Mouse (Mus musculus) induced T-regulatory cell, adult 2 months (primary cell): ENCODE measurements at regions not wholly inside any gene's neighbourhood (a gene's known extent, or its start where the extent isn't known, plus 50 kb on each side); places are given as distances from the start of the nearest gene placed in this dataset.

ENCODE experiments used
- DNase-seq: peaks from one replicate; pipeline ENCODE4 v3.0.0-alpha.2; 2012; ENCODE audit warnings: low read depth

DNA sequence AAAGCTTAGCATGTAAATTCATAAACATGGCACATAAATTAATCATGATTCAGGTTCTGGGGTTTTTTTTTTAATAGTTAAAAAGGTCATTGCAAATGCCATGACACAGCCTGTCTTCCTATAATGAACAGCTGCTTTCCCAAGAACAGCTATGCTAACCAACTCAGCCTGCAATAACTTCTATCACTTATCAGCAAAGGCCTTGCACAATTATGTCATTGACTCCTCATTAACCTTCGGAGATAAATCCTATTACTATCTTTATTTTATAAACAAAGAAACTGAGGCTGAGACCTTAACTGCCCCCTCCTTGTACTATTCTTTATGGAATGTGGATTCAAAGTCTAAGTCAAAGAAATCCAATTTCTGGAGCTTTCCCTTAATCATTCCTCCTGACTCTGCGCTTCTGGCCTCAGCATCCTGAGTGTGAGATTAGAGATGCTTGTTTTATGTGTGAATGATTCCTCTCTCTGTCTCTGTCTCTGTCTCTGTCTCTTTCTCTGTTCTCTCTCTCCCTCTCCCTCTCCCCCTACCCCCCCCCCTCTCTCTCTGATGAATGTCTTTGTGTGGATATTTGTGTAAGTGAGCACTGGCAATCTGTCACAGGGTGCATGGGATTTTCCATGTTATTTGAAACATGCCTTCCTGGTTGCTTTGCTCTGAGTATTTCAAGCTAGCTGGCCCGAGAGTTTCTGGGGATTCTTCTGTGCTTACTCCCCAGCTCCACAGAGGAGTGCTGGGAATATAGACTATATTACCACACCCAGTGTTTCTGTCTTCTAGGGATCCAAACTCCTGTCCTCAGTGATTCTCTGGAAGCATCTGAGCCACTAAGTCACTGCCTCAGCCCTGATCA is 243.1 kb upstream of the Il12b start:
- no peak for DNase-seq

DNA sequence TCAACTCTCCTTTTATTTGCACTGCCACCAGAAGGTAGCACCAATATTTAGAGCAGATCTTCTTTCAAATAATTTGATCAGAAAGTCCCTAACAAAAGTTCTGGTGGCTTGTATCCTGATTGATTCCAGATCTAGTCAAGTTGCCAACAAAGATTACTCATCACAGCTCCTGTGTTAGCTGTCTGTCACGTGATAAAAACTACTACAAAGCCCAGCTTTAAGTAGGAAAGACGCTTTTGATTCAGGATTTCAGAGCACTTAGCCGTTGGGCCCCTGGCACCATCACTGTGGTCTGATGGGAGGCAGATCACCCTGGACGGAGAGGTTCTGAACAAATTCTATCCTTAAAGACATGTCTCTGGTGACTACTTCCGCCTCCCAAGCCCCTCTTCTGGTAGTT is 241.6 kb upstream of the Il12b start:
- DNase-seq = no peak

GRCm38 (mm10) chr11:44161734-44162418 is 238.0 kb upstream of the Il12b start:
- DNase-seq = no peak

DNA sequence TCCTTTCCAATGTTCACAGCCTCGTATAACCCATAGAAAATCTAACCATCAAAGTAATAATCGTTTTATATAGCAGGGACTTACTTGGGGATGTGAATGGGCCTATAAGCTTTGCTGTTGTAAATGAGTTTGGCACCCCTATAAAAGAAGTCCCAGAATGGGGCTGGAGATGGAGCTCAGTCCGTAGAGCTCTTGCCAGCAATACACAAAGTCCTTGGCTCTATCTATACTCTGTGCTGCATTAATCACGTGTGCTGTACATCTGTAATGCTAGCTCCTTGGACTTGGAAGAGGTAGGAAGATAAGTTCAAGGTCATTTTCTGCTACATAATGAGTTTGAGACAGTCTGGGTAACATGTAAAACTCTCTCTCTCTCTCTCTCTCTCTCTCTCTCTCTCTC is 236.8 kb upstream of the Il12b start:
- no peak for DNase-seq

DNA sequence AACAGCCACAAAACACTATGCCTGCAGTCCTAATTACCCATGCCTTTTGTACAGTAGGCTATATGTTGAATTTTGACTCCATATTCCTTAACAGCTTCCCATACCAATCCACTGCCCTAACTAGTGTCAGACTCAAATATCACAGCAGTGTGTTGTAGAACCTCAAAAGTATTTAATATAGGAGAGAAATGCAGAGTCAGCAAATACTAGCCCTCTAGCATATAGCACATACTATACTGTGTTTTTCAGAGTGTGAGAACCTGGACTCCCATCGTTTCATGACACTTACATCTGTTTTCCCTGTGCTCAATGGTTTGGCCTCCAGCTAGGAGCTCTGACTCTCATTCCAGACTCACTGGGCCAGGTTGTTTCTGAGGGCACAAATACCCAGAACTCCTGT is 236.1 kb upstream of the Il12b start:
- DNase-seq = no peak

GRCm38 (mm10) chr11:44164186-44164585 is 235.7 kb upstream of the Il12b start:
- no peak for DNase-seq

GRCm38 (mm10) chr11:44167724-44168500 is 232.0 kb upstream of the Il12b start:
- DNase-seq = no peak

DNA sequence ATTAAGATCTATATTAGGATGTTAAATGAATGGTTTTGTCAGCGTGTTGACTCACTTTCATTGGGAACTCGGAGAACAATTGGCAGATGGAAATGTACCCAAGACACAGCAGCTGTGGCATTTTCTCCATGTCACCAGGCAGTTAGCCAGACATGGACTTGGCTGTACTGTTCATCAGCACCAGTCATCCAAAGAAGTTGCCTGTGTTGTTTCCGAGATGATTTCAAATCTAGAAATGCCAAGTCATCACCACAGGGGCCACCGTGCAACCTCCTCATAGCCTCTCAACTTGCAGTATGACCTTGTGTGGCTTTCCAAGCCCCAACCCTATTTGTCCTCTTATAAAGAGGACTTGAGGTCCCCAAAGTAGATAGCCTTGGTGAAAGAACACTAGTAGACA is 227.4 kb upstream of the Il12b start:
- no peak for DNase-seq

- no peak for DNase-seq
Observed at GRCm38 (mm10) chr11:44173196-44173595, 226.7 kb upstream of the Il12b start.

DNA sequence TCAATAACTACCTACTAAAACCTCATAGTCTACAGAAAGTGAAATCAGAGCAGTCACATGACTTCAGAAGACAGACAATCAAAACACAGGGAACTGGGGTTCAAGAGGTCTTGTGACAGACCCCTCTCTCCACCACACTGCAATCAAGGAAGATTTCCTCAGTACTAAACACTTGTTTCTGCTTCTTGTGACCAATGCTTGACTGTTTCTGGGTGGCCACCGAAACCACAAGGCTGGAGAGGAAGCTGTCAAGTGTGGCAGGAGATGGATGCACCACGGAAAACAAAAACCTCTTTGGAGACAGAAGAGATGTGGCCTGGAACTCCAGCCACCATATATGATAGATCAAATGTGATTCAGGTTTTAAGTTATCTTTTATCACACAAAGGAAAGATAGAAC is 225.3 kb upstream of the Il12b start:
- no peak for DNase-seq

GRCm38 (mm10) chr11:44179711-44180110 is 220.2 kb upstream of the Il12b start:
- DNase-seq = no peak

DNA sequence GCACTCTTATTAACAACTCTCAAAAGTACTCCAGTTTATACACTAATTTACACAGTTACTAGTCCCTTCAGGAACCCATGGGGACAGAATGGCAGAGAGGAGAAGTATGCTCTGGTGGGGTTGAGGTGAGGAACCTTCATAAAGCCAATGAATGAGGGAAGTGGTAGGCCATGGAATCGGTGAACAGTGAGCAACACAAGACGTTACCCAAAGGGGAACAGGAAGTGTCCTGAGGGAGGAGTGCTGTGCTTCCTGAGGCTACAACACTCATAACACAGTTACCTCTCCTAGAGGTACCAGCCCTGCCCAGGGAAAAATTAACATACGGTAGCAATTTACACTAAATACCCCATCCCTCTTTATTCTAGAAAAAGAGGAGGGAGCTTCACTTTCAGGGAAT is 216.0 kb upstream of the Il12b start:
- DNase-seq = no peak

- no peak for DNase-seq
Observed at GRCm38 (mm10) chr11:44185218-44185890, 214.5 kb upstream of the Il12b start.

GRCm38 (mm10) chr11:44188202-44188601 is 211.7 kb upstream of the Il12b start:
- DNase-seq = no peak

- DNase-seq = no peak
Observed at GRCm38 (mm10) chr11:44193806-44194205, 206.1 kb upstream of the Il12b start.

DNA sequence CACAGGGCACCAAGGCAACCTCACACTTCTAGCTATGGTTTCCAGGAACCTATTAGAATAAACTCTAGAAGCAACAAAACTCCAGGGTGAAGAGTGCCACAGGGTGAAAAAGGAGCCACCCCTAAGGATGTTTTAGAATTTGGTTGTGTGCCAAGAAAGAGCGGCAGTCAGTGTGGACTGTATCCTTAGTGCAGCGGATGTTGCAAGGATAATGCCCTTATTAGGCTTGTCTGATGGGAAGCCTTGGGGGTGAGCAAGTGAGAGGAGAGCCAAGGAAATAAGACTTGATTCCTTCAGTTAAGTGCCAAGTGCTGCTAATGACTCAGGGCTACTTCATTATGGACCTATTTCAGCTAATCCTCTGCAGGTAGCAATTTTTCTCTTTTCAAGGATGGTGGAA is 197.1 kb upstream of the Il12b start:
- no peak for DNase-seq

- DNase-seq = no peak
Observed at GRCm38 (mm10) chr11:44204384-44204783, 195.5 kb upstream of the Il12b start.

- no peak for DNase-seq
Observed at GRCm38 (mm10) chr11:44206866-44207265, 193.0 kb upstream of the Il12b start.

- DNase-seq = peak; percentile 22
Observed at GRCm38 (mm10) chr11:44211871-44212441, 187.9 kb upstream of the Il12b start.

DNA sequence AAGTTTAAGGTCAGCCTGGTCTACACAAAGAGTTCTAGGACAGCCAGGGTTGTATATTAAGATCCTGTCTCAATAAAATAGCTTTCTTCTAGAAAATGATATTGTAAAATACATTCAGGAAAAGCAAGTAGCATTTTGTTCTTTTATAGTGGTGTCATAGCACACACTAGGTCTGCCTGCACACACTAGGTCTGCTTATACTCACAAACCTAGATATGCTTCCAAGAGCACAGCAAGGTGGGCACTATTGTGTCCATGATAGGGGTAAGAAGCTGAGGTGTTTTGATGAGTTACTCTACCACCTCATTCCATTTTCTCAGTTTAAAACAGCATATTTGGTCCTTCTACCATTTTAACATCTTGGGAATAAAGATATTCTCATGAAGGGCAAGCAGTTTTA is 185.8 kb upstream of the Il12b start:
- DNase-seq = no peak

- DNase-seq = no peak
Observed at GRCm38 (mm10) chr11:44216346-44216745, 183.5 kb upstream of the Il12b start.

DNA sequence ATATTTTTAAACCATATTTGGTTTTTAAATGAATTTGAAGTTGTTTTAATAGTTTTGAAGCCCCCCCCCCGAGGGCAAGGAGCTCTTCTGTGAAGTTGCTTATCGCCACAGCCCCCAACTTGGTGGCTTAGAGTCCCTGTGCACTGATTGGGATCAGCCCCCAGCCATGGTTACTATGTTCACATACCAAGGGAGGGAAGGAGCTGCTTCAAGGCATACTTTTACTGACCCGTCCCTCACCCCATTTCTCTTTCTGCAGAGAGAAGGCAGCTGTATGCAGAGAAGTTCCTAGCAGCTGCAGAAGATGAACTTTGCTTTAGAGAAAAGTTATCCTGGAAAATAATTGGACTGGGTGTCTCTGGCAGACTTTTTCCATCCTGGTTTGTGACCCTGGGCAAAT is 179.9 kb upstream of the Il12b start:
- no peak for DNase-seq
